Mouse (Mus musculus): Measurements from ENCODE around the gene Tspan9. TPM values are rescaled to one million over a fixed set of nuclear protein-coding genes. Genes with fewer than 3 reads are reported as not detected.
A peak's percentile ranks its signal among the peaks of the same experiment; 100 is the strongest.

Tspan9 gene
- polyA plus RNA-seq, 1 experiment: 29.8 TPM

DNA sequence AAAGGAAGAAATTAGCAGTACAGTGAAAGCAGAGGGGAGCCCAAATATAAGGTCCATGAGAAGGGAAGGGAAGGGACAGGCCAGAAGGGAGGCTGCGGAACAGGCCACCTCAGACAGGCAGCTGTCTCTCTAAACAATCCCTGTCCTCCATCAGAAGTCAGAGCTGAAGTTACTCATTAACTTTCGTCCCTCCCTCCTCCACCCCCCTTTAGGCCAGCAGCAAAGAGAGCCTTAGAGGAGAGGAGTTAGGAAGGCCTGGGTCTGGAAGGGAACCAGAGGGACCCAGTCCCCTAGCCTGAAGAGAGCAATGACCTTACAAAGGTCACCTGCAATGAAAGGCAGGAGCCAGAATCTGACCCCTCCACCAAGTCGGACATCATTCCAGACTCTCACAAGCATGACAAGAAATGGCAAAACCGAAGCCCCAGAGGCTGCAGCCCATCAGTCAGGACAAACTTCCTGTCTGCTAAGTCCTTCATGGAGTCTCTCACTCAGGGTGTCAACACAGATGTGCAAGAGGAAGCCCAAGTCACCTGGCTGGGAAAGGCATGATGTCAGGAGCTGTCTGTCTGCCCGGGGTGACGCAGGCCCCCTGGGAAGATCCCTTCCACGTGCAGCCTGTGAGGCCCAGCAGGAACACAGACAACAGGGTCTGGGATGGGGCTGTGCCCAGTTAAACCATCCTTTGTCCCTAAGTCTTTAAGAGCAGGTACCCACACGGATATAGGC is 9.0 kb downstream of the Tspan9 start:
- 65% methylated on average over 8 of the region's 8 CpGs for WGBS
- no peaks in the 10 kb centered on the region for H3K27me3 ChIP-seq (ENCODE audit: control insufficient read depth, insufficient read depth, low read length)
- TF ChIP-seq CTCF (IDR thresholded peaks at IDR 0.05; ENCODE audit: extremely low read depth, insufficient read depth, insufficient read length, insufficient replicate concordance) (no peak), POLR2A (IDR thresholded peaks at IDR 0.05; ENCODE audit: low read depth, low read length) (no peak)
- no peaks in the 10 kb centered on the region for H3K4me1 ChIP-seq (ENCODE audit: control insufficient read depth, insufficient read depth, insufficient read length)
- no peak for DNase-seq (ENCODE audit: low read depth in 1 of 2, low spot score in 2 of 2)
- H3K27ac ChIP-seq (ENCODE audit: insufficient read depth, low read length): peak overlapping the region; percentile 46; the same call in 1 of the 2 replicates
- H3K4me3 ChIP-seq (ENCODE audit: extremely low read depth, insufficient read depth, insufficient read length): no peak overlapping the region
- H3K36me3 ChIP-seq (ENCODE audit: control insufficient read depth, insufficient read depth, low read length): no peaks in the 10 kb centered on the region

DNA sequence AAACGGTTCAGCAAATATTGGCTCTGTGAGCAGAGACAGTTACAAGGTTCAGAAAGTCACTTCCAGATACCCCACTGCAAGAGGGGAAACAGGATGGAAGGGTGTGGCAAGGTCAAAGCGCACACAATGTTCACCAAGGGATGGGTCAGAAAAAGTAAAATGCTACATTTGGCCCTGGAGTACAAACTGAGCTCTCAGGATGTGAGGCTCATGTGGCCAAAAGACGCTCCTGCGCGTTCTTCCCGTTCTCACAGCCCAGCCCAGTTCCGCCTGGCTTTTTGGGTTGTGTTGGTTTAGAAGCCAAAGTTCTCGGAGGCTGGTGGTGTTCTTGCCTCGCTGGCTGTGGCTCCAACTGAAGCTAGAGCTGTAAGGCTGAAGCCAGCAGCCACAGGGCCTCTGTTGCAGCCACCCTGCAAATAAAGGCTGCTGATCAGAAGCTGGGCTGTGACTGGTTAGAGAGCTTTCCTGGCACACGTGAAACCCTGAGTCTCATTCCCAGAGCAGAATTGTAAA is 9.7 kb downstream of the Tspan9 start:
- H3K27ac ChIP-seq (ENCODE audit: insufficient read depth, low read length): peak overlapping the region; percentile 46; the same call in 1 of the 2 replicates
- no peaks in the 10 kb centered on the region for H3K4me1 ChIP-seq (ENCODE audit: control insufficient read depth, insufficient read depth, insufficient read length)
- H3K27me3 ChIP-seq (ENCODE audit: control insufficient read depth, insufficient read depth, low read length): no peaks in the 10 kb centered on the region
- no peak overlapping the region for H3K4me3 ChIP-seq (ENCODE audit: extremely low read depth, insufficient read depth, insufficient read length)
- TF ChIP-seq CTCF (IDR thresholded peaks at IDR 0.05; ENCODE audit: extremely low read depth, insufficient read depth, insufficient read length, insufficient replicate concordance) (no peak), POLR2A (IDR thresholded peaks at IDR 0.05; ENCODE audit: low read depth, low read length) (no peak)
- no peak for DNase-seq (ENCODE audit: low read depth in 1 of 2, low spot score in 2 of 2)
- no peaks in the 10 kb centered on the region for H3K36me3 ChIP-seq (ENCODE audit: control insufficient read depth, insufficient read depth, low read length)
- 81% methylated on average over 10 of the region's 10 CpGs for WGBS

DNA sequence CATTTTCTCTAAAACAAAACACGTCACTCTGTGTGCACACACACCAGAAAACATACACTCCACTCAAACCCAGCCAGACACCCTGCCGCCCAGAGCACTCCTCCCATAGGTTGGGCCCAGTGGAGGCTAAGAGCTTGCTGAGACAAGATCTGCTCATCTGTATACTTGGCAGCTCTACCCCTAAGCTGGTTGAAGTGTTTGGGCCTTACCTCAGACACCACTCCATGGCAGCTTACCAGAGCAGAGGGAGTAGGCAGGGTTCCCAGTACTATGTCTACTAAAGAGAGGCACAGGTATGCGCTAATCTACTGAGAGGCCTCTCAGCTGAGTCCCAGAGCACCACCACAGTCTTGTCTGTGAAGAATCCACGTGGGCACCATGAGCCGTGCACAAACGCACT is 10.8 kb downstream of the Tspan9 start:
- TF ChIP-seq CTCF (IDR thresholded peaks at IDR 0.05; ENCODE audit: extremely low read depth, insufficient read depth, insufficient read length, insufficient replicate concordance) (no peak), POLR2A (IDR thresholded peaks at IDR 0.05; ENCODE audit: low read depth, low read length) (no peak)
- Histone ChIP-seq H3K4me3 (ENCODE audit: extremely low read depth, insufficient read depth, insufficient read length) (no peak overlapping the region), H3K27me3 (ENCODE audit: control insufficient read depth, insufficient read depth, low read length) (no peaks in the 10 kb centered on the region), H3K36me3 (ENCODE audit: control insufficient read depth, insufficient read depth, low read length) (no peaks in the 10 kb centered on the region), H3K27ac (ENCODE audit: insufficient read depth, low read length) (no peak overlapping the region), H3K4me1 (ENCODE audit: control insufficient read depth, insufficient read depth, insufficient read length) (no peaks in the 10 kb centered on the region)
- WGBS: 90% methylated on average over 6 of the region's 6 CpGs
- DNase-seq (ENCODE audit: low read depth in 1 of 2, low spot score in 2 of 2): no peak

DNA sequence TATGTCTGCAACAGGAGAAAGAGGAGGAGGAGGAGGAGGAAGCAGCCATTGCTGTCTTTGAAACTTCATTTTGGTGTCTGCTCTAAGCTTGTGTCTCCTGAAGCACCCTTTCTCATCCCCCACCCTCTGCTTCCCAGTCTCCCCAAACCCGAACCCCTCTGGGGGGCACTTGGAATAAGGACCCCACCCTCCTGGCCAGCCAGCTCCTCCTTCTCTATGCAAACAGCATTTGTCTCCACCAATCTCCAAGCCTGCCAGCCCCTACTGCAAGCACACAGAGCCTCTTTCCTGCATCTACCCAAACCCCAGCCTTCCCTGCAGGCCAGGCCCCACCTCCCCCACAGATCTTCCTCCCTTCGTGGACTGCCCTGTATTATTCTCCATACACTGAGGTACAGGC is 12.0 kb downstream of the Tspan9 start:
- no peak for TF ChIP-seq CTCF (IDR thresholded peaks at IDR 0.05; ENCODE audit: extremely low read depth, insufficient read depth, insufficient read length, insufficient replicate concordance)
- no peak for DNase-seq (ENCODE audit: low read depth in 1 of 2, low spot score in 2 of 2)

DNA sequence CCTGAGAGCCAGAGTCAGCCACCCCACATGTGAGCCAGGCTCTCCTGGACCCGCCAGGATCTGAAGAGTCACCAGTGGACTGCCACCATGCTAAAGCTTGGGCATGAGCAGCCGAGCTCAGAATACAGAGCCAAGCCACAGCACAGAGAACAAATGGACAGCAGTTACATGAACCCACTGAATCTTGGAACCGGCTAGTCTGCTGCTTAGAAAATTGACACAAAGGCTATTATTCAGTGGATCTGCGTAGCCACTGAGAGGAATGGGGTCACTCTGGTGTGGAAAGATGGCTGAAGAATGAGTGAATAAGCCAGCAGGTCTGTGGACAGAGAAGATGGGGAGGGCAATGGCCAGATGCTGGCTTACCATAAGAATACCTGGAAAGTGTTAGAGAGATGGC is 12.7 kb downstream of the Tspan9 start:
- no peaks in the 10 kb centered on the region for H3K27me3 ChIP-seq (ENCODE audit: control insufficient read depth, insufficient read depth, low read length)
- 92% methylated on average over 4 of the region's 4 CpGs for WGBS
- no peak overlapping the region for H3K4me3 ChIP-seq (ENCODE audit: extremely low read depth, insufficient read depth, insufficient read length)
- TF ChIP-seq CTCF (IDR thresholded peaks at IDR 0.05; ENCODE audit: extremely low read depth, insufficient read depth, insufficient read length, insufficient replicate concordance) (no peak), POLR2A (IDR thresholded peaks at IDR 0.05; ENCODE audit: low read depth, low read length) (no peak)
- no peak overlapping the region for H3K27ac ChIP-seq (ENCODE audit: insufficient read depth, low read length)
- DNase-seq (ENCODE audit: low read depth in 1 of 2, low spot score in 2 of 2): no peak
- H3K4me1 ChIP-seq (ENCODE audit: control insufficient read depth, insufficient read depth, insufficient read length): no peaks in the 10 kb centered on the region
- H3K36me3 ChIP-seq (ENCODE audit: control insufficient read depth, insufficient read depth, low read length): no peaks in the 10 kb centered on the region

More for the DNA sequence above, 12.0 kb downstream of the Tspan9 start:
- Histone ChIP-seq H3K27ac (ENCODE audit: insufficient read depth, low read length) (no peak overlapping the region), H3K27me3 (ENCODE audit: control insufficient read depth, insufficient read depth, low read length) (no peaks in the 10 kb centered on the region), H3K4me3 (ENCODE audit: extremely low read depth, insufficient read depth, insufficient read length) (no peak overlapping the region), H3K36me3 (ENCODE audit: control insufficient read depth, insufficient read depth, low read length) (no peaks in the 10 kb centered on the region), H3K4me1 (ENCODE audit: control insufficient read depth, insufficient read depth, insufficient read length) (no peaks in the 10 kb centered on the region)
- 77% methylated on average over 2 of the region's 2 CpGs for WGBS

DNA sequence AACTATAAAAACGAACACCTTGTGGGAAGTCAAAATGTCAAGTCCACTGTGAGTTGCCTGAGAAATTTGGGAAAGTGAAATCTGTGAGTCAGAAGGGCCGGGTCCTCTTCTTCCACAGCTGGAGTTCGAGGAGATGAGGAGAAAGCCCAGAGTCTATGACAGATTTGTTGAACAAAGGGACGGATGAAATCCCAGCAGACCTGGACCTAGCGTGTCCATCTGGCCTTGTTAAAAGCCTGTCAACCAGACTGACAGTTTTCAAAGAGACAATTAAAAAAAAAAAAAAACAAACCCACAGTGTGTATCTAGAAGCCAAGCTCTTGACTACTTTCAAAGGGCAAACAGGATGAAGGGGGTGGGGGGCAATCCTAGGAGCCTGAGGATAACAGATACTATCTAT is 14.0 kb downstream of the Tspan9 start:
- Histone ChIP-seq H3K36me3 (ENCODE audit: control insufficient read depth, insufficient read depth, low read length) (no peaks in the 10 kb centered on the region), H3K4me3 (ENCODE audit: extremely low read depth, insufficient read depth, insufficient read length) (no peak overlapping the region), H3K27me3 (ENCODE audit: control insufficient read depth, insufficient read depth, low read length) (no peaks in the 10 kb centered on the region), H3K4me1 (ENCODE audit: control insufficient read depth, insufficient read depth, insufficient read length) (no peaks in the 10 kb centered on the region), H3K27ac (ENCODE audit: insufficient read depth, low read length) (no peak overlapping the region)
- no peak for TF ChIP-seq POLR2A (IDR thresholded peaks at IDR 0.05; ENCODE audit: low read depth, low read length)
- no peak for TF ChIP-seq CTCF (IDR thresholded peaks at IDR 0.05; ENCODE audit: extremely low read depth, insufficient read depth, insufficient read length, insufficient replicate concordance)
- WGBS: 82% methylated on average over 5 of the region's 5 CpGs
- DNase-seq (ENCODE audit: low read depth in 1 of 2, low spot score in 2 of 2): no peak

DNA sequence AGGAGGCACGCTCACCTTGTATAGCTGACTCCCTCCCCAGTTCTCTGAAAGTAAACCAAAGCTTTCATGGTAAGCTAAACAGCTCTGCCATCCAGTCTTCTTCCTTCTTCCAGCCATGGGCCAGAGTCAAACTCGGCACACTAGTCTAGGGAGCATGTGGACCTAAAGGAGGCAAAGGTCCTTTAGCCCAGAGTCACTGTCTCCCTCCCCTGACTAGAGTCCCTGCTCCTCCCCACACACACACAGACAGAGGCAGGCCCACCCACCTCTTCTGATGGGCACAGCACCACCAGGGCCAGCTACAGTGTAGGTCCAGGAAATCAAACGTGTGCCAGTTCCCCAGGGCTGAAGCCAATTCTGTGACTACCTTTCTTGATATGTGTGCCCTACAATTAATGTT is 16.1 kb downstream of the Tspan9 start:
- no peaks in the 10 kb centered on the region for H3K36me3 ChIP-seq (ENCODE audit: control insufficient read depth, insufficient read depth, low read length)
- H3K27ac ChIP-seq (ENCODE audit: insufficient read depth, low read length): no peak overlapping the region
- no peaks in the 10 kb centered on the region for H3K27me3 ChIP-seq (ENCODE audit: control insufficient read depth, insufficient read depth, low read length)
- WGBS: 86% methylated on average over 3 of the region's 3 CpGs
- H3K4me1 ChIP-seq (ENCODE audit: control insufficient read depth, insufficient read depth, insufficient read length): no peaks in the 10 kb centered on the region
- no peak for DNase-seq (ENCODE audit: low read depth in 1 of 2, low spot score in 2 of 2)
- TF ChIP-seq CTCF (IDR thresholded peaks at IDR 0.05; ENCODE audit: extremely low read depth, insufficient read depth, insufficient read length, insufficient replicate concordance) (no peak), POLR2A (IDR thresholded peaks at IDR 0.05; ENCODE audit: low read depth, low read length) (no peak)
- H3K4me3 ChIP-seq (ENCODE audit: extremely low read depth, insufficient read depth, insufficient read length): no peak overlapping the region
